Mouse (Mus musculus) fibroblast of lung, adult 2 months (primary cell): Measurements from ENCODE around the gene Gm17304.

Experiments used
- DNase-seq: peaks from one replicate; pipeline ENCODE4 v3.0.0-alpha.2; 2011; ENCODE audit warnings: low read depth

The Gm17304 gene

GRCm38 (mm10) chr5:106623337-106623736, 14.4 kb downstream of the Gm17304 start:
- DNase-seq, result no peak

GRCm38 (mm10) chr5:106628369-106629149, 19.7 kb downstream of the Gm17304 start:
- no peak for DNase-seq

GRCm38 (mm10) chr5:106636423-106636946, 27.6 kb downstream of the Gm17304 start:
- no peak for DNase-seq

GRCm38 (mm10) chr5:106639627-106640026, 30.7 kb downstream of the Gm17304 start:
- DNase-seq, result no peak

- no peak for DNase-seq
Measured at GRCm38 (mm10) chr5:106640235-106640809, 31.4 kb downstream of the Gm17304 start.

- DNase-seq, result no peak
Measured at GRCm38 (mm10) chr5:106641876-106642275, 33.0 kb downstream of the Gm17304 start.

- DNase-seq, result no peak
Measured at GRCm38 (mm10) chr5:106643434-106643833, 34.5 kb downstream of the Gm17304 start.

GRCm38 (mm10) chr5:106649441-106649840, 40.5 kb downstream of the Gm17304 start:
- no peak for DNase-seq

GRCm38 (mm10) chr5:106649995-106650394, 41.1 kb downstream of the Gm17304 start:
- no peak for DNase-seq

- DNase-seq, result no peak
Measured at GRCm38 (mm10) chr5:106652220-106652753, 43.4 kb downstream of the Gm17304 start.

- DNase-seq, result no peak
Measured at GRCm38 (mm10) chr5:106652790-106653328, 44.0 kb downstream of the Gm17304 start.
